Mouse (Mus musculus) kidney, adult 9 months (tissue): ENCODE results near the gene Kcna7.
"Not testable (repeated sequence)": the region's sequence is repeated elsewhere in the genome, so short reads cannot be mapped to it uniquely, and the experiment has no call there.

Source experiments
- DNase-seq: peaks from one replicate; pipeline ENCODE4 v3.0.0; 2022

Gene Kcna7

DNA sequence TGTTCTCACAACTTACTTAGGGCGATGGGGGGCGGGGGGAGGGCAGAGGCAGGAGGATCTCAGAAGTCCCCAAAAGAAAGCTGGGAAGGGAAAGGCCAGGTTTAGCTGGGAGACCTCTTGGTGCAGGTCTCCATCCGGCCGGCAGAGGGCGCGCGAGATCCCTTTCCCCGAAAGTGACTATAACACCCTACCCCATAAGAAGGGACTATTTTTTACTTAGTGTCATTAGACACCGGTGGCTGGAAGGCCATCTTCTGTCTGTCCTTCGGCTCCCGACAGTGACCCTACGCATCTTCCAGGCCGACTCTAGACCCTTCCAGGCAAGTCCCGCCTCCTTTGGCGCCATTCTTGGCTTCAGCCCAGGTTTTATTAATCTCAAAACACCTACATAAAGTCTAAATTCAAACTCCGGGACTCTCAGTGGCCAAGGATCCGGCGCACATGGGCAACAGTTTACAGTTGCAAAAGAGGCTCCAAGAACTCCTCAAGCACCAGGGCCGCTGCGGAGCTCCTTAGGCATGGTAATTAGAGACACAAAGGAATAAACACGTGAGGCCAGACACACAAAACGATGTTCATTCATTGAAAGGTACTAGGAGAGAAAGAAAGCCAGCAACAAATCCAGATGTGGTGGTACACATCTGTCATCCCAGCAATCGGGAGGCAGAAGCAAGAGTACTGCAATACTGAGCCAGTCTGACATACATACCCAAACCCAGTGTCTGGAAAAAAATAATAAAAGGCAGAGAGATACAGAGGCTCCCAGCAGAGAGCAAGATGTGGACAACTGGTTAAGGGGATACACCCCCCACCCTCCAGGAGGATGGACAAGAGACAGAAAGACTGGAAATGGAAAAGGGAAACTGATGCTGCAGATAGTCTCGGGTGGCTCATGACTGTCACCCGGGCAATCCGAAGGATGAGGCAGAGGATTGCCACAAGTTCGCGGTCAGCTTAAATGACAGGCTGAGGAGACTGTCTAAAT lies at the start of gene Kcna7:
Gene Kcna7 (plus strand): TSS at position 563 of the 985 bp plus-strand sequence.
- peak; percentile 79 for DNase-seq

DNA sequence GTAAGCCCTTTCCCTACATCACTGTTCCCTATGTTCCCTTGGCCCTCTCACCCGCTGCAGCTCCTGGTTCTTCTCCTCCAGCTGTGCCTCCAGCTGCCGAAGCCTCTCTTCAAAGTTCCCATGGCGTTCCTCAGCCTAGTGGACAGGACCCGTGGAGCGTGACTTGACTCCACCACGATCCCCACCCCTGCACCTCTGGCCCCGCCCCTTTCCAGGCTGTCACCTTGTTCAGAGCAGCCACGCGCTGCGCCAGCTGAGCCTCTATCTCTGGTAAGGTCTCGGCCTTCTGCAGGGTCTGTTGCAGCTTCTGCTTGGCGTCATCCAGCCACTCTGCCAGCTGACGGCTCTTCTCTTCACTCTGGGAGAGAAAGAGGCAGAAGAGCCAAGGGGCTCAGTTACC lies 49.4 kb upstream of the Kcna7 start:
- no peak for DNase-seq

DNA sequence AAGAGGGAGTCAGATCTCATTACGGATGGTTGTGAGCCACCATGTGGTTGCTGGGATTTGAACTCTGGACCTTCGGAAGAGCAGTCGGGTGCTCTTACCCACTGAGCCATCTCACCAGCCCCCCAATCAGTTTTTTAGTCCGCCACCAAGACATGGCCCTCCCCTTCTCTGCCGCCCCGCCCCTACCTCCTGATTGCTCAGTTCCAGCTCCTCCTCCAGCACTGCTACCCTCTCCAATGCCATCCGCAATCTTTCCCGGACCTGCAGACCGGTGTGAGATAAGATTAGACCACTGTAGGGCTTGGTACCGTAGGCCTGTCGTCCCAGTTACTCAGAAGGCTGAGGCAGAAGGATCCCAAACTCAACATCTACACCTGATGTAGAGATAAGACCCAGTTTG lies 46.4 kb upstream of the Kcna7 start:
- DNase-seq: not testable (repeated sequence)

DNA sequence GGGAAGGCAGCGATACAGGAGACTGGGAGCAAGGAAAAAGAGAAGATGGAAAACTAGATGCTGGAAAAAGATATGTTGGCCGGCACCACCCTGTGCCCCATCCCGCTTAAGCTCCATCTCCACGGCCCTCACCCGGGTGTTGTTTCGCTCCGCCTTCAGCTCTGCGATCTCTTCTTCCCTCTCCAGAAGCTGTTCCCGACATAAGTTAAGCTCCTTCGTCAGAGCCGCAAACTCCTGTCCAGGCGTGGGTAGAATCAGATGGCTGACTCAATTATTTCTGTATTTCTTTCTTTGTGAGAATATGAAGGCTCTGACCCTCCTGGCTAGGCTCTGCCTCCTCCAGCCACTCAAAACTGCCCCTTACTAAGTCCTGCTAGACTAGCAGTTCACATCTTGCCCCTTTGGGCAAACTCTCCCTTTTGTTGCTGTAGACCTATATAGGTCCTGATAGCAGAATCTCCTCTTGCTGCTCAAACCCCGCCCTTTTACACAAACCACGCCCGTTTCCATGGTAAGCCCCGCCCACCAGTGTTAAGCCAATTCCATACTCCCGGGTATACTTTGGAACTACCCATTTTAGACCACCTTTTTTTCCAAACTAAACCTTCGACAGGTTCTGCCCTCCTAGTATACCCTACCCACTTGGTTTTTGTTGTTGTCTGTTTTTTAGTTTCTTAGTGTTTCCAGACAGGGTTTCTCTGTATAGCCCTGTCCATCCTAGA lies 44.9 kb upstream of the Kcna7 start:
- DNase-seq: no peak

DNA sequence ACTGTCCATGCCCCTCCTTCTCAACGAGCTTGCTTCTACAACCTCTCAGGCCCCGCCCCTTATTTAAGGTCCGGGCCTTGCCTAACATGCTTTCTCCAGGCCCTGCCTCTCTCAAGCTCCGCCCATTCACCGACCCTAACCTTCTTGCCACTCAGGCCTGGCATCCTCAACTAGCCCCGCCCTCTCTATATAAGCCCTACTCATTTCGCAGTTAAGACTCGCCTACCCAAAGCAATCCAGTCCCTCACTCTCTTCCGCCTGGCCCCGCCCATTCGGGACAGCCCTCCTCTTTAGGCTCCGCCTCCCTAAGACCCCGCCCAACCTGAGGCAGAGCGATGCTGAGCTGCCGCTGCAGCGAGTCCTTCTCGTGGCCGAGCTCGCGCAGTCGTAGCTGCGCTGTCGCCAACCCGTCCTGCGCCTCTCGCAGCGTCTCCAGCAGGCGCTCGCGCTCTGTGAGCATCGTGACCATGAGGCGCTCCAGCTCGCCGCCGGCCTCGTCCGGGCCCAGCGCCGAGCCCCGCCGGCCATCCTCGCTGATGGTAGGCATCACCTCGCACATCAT lies 44.1 kb upstream of the Kcna7 start:
- peak; percentile 63 for DNase-seq

DNA sequence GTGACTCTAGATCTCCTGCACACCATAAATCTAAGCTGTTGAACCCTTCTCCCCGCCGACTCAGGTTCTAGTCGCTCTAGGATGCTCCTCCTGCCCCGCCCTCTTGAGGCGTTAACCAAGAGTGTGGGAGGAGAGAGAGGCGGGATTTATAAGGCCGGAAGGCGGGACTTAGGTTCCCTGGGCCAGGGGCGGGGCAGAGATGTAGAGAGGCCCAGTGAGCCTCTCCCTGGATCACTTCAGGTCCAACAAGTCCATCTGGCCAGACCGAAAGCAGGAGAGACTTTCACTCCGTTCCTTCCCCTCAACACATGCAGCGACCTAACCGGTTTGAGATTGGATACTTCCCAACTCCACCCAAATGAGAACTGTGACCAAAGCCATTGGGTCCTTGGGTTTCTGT lies 42.7 kb upstream of the Kcna7 start:
- peak; percentile 49 for DNase-seq

DNA sequence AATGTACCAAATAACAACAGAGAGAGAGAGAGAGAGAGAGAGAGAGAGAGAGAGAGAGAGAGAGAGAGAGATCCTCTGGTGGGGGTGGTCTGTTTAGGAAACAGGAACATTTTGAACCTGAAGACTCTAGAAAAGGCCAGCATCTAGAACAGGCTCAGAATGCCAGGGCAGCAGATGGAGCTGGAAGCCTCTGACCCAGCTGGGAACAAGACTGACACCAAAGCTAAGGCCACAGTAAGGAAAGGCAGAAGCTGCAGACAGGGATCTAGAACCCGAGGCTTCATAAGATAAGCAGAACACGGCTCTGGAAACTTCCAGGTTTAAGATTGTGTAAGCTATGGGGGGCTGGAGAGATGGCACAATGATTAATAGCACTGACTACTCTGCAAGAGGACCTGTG lies 41.5 kb upstream of the Kcna7 start:
- no peak for DNase-seq

DNA sequence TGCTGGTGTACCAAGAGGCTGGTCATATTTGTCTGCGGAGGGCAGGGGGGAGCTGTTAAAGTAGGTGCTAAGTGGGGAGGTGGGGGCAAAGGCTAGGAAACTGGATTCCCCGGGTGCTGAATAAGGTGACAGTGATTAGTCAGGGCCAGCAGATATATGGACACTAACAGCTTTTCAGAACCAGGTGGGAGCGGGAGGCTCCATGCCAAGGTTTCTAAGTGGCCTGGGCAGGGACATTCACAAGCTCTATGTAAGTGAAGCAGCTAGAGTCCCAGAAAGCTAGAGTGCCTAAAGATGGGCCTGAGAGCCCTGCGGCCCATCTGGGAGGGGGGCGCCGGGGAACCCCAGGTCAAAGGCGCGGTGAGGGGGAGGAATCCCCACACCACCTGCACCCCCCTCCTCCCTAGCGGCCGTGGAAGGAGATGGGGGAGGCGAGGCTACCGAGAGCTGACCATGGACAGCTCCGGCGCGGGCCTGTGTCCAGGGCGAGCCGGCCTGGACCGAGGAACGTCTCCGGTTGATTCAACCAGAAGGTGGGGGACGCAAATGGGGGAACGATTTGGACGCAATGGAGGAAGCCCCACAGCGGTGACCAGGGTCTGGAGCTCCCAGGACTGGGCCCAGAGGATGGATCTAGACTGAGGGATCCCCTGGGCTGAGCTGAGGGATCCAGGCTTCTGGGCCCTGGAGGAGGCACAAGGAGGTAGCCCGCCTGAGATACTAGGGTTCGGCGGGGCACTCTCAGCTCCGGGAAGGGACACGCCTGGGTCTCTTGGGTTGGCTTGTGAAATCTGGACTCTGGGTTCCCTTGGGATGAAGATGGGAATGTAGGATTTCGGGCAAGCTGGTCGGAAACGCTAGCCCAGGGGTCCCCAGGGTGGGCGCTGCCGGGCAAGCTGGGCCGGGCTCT lies 39.5 kb upstream of the Kcna7 start:
- no peak for DNase-seq

DNA sequence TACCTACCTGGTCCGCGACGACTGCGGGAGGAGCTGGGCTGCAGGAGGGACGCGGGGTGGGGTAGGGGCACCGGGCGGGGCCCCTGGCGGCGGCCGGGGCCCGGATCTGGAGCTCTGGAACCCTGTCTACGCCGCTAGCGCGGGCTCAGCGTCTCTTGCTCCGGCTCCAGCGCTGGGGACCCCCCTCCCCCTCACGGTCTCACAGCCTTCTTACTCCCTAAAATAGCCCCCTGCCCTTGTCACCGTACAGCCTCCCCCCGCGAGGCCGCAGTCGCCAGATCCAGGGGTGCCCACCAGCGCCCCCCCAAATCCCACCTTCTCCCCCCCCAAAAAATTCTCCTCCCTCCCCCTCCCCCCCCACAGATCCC lies 38.8 kb upstream of the Kcna7 start, which contains the start of gene Ppfia3:
Gene Ppfia3 (minus strand): TSS at position 368 of the 368 bp plus-strand sequence.
- DNase-seq: no peak

DNA sequence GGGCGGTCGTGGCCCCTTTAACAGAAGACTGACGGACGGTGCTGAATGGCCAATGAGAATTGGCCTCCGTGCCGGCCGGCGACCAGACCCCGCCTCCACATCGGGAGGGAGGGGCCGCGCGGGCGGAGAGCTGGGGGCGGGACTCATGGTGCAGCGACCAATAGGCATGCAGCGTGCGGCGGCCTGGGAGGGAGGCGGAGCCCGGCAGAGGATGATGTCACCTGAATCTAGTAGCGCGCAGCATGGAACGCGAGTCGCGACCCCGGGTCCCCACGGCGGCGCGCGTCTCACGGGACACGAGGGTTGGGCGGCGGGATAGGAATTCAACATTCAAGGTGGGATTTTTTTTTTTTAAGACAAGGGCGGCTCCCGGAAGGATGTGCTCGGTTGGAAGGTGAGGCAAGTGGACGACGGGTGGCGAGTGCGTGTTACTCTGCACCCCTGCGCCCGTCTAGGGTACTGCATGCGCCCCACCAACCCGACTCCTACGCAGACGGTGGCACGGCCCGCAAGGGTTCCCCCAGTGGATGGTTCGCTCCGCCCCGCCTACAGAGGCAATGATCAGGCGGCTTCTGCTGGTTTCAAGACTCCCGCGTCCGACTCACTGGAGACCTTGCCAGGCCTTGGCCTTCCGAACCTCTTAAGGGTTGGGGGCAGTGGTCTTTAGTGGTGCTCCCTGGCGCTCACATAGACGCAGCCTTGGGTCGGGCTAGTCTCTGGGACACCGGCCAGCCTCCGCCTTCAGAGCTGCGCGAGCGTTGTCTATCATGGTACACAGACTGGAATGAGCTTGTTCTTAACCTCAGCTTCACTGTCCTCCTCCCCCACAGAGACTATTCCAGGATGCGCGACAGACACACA lies 38.2 kb upstream of the Kcna7 start:
- DNase-seq: peak; percentile 97

DNA sequence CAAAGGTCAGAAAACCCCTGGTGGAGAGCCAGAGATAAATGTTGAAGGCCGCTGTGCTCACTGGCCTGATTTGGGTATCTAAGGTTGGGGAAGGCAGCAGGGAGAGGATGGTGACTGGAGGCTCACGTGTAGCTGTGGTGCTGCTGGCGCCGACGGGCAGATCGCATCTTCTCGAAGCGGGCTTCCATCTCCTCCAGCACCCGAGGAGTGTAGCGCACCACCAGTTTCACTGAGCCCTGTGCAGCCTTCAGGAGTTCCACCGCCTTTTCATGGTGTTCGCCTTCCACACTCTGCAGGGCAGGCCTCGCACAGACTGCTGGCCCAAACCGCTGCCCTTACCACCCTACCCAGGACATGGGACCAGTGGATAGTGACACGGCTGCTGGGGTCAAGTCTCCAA lies 37.3 kb upstream of the Kcna7 start:
- DNase-seq: no peak

DNA sequence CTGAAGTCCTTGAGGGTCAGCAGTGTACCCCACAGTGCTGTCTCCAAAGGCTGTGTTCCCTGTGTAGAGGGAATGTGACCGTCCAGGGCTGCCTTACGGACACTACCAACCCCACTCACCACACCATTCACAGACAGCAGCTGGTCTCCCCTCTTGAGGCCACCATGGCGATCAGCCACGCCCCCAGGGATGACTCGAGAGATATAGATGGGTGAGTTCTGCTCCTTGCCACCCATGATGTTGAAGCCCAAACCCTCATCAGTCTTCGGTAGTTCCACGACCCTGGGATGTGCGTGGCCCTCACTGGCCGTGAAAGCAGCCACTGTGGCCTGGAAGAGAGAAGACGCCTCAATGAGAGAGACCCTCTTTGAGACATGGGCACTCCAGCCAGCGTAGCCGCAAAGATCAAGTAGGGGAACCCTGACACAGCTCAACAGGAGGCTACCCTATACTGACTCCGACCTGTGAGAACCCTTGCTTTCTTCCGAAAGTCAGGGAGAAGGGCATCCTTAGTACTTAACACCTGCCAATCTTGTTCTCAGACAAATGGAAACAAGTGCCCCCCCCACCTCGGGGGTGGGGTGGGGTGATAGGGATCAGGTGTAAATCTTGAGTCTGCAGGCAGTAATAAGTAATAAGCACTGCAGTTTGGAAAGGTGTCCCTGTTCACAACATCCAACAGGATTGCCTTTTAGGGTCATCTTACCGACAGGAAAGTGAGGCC lies 36.3 kb upstream of the Kcna7 start:
- DNase-seq: no peak

DNA sequence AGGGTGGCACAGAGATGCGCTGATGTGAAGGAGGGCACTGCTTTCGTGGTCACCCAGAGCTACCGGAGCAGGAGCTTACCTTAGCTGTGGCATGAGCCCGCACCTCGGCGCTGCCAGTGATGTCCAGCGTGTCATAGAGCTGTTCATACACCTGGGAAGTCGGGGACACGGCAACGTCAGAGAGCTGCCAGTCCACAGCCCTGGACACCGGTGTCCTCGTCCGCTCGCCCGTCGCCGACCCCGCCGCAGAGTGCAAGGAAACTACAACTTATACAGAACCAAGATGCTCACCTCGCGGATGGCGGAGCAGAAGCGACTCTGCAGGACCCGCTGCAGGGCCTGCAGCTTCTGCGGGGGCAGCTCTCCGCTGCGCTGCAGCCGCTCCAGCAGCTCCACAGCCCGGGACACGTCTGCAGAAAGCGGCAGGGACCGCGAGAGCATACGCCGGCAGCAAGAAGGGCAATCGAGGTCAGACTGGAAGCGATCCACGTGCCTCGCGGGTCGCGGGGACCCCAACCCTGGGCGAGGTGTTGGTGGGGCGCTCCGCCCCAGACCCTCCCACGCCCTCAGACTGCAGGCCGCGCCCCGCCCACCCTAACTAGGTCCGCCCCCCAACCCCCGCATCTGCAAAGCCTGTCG lies 35.5 kb upstream of the Kcna7 start:
- DNase-seq: no peak

DNA sequence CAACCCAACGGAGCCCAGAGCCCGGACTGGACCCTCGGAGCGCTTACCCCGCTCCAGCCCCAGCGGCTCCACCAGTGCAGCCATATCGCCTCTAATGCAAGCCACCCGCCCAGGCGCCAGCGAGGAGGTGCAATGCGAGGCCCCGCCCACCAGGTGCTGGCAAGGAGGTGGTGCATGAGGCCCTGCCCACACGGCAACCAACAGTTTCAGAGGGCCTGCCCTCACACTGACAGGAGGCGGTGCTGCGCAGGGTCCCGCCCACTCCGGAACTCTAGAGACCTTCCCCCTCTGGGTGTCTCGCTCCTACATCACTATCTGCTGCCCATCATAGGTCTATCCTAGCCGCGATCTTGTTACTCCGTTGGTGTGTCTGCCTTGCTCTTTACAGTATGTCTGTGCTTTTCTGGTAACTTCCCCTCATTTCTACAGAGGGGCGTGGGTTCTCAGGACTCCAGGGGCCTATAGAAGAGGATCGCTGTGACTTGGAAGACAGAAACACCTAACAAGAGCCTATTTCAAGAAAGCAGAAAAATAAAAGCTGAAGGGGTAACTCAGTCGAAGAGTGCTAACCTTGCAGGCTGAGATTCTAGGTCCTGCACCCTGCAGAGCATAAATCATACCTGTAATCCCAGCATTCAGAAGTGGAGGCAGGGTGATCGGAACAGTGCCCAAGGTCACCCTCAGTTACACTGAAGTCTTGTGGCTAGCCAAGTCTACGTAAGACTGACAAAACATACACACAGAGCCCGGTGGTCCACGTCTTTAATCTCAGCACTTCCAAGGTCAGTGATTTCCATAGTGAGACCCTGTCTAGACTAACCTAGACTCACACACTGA lies 34.8 kb upstream of the Kcna7 start, which contains the start of gene Lin7b:
Gene Lin7b (minus strand): TSS at position 109 of the 837 bp plus-strand sequence.
- peak; percentile 92 for DNase-seq

DNA sequence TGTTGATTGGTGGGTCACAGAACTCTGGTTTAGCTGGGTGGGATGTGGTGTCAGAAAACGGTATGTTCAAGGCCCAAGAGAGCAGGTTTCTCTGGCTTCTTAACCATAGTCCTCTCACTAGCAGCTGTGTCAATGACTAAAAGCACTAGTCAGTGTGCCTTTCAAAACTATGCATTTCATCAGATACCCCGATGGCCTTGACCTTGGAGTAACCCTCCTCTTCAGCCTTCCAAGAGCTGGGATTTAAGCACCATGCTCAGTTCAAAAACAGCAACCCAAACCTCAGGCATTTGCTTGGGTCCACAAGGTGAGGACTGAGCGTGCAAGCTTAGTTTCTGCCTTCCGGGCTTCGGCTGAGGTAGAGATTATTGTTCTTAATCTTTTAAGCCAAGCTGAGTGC lies 33.1 kb upstream of the Kcna7 start:
- no peak for DNase-seq

DNA sequence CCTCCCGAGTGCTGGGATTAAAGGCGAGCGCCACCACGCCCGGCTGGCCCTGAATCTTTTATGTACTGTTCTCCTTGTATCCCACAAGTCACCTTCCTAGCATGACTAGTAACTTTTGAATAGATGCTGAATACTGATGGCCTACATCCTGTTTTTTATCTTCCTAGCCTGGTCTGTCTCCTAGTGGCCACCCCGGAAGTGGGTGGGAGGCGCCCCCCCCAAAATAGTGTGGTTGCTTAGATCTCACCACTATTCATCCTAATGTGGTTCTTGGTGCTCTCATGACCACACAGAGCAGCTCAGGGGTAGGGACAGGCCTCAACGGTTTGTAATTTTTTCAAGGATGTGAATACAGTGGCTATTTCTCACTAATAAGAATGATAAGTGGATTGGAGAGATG lies 30.8 kb upstream of the Kcna7 start:
- DNase-seq: no peak

DNA sequence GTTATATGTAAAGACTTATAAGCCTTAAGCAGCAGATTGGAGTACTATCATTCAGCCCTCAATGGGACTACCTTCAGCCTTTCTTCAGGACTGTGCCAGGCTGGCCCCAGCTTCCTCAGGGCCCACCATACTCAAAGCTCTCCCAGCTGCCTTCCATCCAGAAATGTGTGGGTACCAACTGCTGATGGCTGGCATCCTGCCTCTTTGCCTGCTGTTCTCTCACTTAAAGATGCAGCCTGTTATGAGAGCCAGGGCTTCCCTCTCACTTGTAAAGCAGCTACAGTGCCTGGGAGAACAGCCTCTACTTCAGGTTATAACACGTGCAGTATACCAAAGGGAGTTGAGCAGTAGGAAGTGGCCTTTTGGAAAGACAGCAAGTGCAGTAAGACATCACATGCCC lies 29.4 kb upstream of the Kcna7 start:
- no peak for DNase-seq

DNA sequence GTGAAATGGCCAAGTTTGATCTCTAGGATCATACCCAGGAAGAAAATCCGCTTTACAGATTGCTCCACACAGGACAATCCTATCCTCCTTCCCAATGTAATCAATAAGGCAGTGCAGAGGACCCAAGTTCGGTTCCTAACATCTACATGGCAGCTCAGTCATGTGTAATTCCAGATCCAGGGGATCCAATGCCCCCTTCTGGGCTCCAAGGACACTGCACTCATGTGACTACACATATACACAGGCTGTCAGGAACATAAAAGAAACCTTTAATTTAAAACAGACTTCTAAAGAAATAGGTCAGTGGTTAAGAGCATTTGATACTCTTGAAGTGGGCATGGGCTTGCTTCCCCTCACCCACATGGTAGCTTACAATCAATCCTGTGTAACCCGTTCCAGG lies 19.4 kb upstream of the Kcna7 start:
- DNase-seq: no peak

DNA sequence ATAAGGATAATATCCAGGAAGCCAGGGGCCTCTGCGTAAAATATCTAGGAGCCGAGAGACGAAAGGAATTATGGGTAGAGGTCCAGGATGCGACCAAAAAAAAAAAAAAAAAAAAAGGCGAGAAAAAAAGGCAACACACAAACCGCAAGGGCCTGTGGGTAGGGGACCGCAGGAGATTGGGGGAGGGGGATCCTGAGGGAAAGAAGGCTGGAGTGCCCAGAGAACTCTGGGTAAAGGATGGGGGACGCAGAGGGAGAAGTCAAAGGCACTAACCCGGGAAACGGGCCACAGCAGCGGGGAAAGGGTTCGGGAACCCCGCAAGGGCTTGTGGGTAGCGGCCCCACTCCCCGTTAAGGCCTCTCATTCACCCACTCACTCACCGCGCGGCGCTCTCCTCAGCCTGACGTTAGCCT lies 10.3 kb upstream of the Kcna7 start:
- no peak for DNase-seq
